31 mouse cellular contexts compared by ENCODE assay signal in the genomic region with DNA sequence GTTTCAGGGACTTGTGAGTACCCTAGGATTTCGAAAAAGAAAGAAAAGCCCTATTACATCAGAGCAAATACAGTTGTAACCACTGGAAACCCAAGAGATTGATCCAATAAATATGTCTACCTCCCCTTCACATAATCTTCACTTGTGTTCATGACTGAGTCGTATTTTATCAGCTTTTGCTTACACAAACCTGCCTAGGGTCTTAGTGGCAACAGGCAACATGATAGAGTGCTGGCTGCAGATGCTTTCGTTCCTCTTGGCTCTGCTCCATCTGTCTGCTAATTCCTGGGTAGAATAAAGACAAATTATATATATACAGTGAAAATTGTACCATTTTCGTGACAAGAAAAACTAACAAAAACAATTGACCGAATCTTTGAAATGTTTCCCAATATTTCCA.
"Had no signal": no experiment of that assay in that cellular context is flagged by ENCODE, and none has a peak within 500 bp of the region (broad histone marks: within the 10 kb centered on the region; RNA-seq: fewer than 3 reads in every experiment).

No protein-coding gene starts in this region.

- H3K27ac ChIP-seq: left cerebral cortex, adult 2 months; limb, embryonic 10.5 days; limb, embryonic 12.5 days; limb, embryonic 13.5 days; limb, embryonic 15.5 days; liver, embryonic 12.5 days; liver, embryonic 13.5 days; liver, embryonic 14.5 days; liver, embryonic 15.5 days; lung, embryonic 15.5 days; macrophage; midbrain, embryonic 10.5 days; midbrain, embryonic 12.5 days; midbrain, embryonic 13.5 days; neural tube, embryonic 12.5 days had no signal

- H3K4me3 ChIP-seq: left cerebral cortex, adult 2 months; limb, embryonic 10.5 days; limb, embryonic 12.5 days; limb, embryonic 13.5 days; limb, embryonic 15.5 days; liver, embryonic 12.5 days; liver, embryonic 13.5 days; liver, embryonic 15.5 days; lung, embryonic 15.5 days; megakaryocyte, embryonic 14.5 days; midbrain, embryonic 10.5 days; midbrain, embryonic 12.5 days; midbrain, embryonic 13.5 days; myocyte; neural tube, embryonic 12.5 days had no signal

- H3K9me3 ChIP-seq: limb, embryonic 10.5 days; limb, embryonic 12.5 days; limb, embryonic 13.5 days; limb, embryonic 15.5 days; liver, embryonic 12.5 days; liver, embryonic 13.5 days; liver, embryonic 15.5 days; lung, embryonic 15.5 days; midbrain, embryonic 13.5 days had no signal

- DNase-seq: left cerebral cortex, postnatal 4 days; liver; liver, embryonic 13.5 days; liver, postnatal 0 days; lung, adult 18-20 months; lung, adult 2 months; lung, embryonic 14.5 days; lung, postnatal 10 days; lung, postnatal 14 days; lung, postnatal 36 days; lung, postnatal 4 days; midbrain, embryonic 14.5 days had no signal

- H3K4me2 ChIP-seq: limb, embryonic 12.5 days; limb, embryonic 13.5 days; limb, embryonic 15.5 days; liver, embryonic 11.5 days; liver, embryonic 12.5 days; liver, embryonic 13.5 days; liver, embryonic 15.5 days; lung, embryonic 14.5 days; lung, embryonic 15.5 days; midbrain, embryonic 12.5 days; midbrain, embryonic 13.5 days; neural tube, embryonic 12.5 days had no signal

- H3K36me3 ChIP-seq: limb, embryonic 10.5 days; limb, embryonic 12.5 days; limb, embryonic 13.5 days; limb, embryonic 15.5 days; liver, embryonic 12.5 days; liver, embryonic 13.5 days; liver, embryonic 15.5 days; lung, embryonic 15.5 days; midbrain, embryonic 10.5 days; midbrain, embryonic 12.5 days; midbrain, embryonic 13.5 days; neural tube, embryonic 12.5 days had no signal

- H3K9ac ChIP-seq: limb, embryonic 12.5 days; limb, embryonic 13.5 days; limb, embryonic 15.5 days; liver, embryonic 12.5 days; liver, embryonic 13.5 days; liver, embryonic 14.5 days; liver, embryonic 15.5 days; liver, postnatal 0 days; lung, embryonic 14.5 days; lung, embryonic 15.5 days; midbrain, embryonic 12.5 days; midbrain, embryonic 13.5 days; neural tube, embryonic 12.5 days had no signal

- H3K4me1 ChIP-seq: limb, embryonic 12.5 days; limb, embryonic 13.5 days; limb, embryonic 15.5 days; liver, embryonic 12.5 days; liver, embryonic 13.5 days; liver, embryonic 15.5 days; lung, embryonic 15.5 days; neural tube, embryonic 12.5 days had no signal

- H3K27me3 ChIP-seq: limb, embryonic 12.5 days; limb, embryonic 13.5 days; limb, embryonic 15.5 days; liver, embryonic 12.5 days; liver, embryonic 13.5 days; liver, embryonic 15.5 days; lung, embryonic 15.5 days; megakaryocyte, embryonic 14.5 days; midbrain, embryonic 12.5 days; midbrain, embryonic 13.5 days; neural tube, embryonic 12.5 days had no signal

- ATAC-seq: liver, embryonic 12.5 days; liver, postnatal 0 days; lung, postnatal 0 days; midbrain, embryonic 13.5 days; midbrain, embryonic 16.5 days had no signal
